Mouse (Mus musculus): ENCODE measurements around the gene Sez6l2. TPM values are rescaled to one million over a fixed set of nuclear protein-coding genes. Genes with fewer than 3 reads are reported as not detected.

Sez6l2 gene
- total and polyA plus RNA-seq, 3 experiments = 0.22 to 8.0 (median 0.34) TPM

DNA sequence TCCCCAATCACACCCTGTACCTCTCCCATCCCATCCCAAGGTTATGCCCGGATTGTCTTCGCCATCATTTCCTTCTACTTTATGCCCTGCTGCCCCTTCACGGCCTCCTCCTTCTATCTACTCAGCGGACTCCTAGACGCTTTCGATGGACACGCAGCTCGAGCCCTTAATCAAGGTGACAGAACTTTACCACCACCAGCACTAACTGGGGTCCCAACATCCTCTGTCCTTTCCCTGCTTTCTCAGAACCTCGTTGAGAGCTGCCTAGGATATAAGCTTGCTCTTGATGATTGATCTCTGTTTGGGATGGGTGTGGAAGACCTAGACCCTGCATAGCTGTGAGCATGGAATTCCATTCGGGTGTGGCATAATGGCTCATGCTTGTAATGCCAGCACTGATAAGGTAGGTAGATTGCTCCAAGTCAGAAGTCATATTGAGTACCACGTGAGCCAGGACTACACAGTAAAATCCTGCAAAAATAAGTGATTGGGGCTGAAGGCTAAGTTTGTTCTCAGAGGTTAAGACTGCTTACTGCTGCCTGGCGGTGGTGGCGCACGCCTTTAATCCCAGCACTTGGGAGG lies 26.6 kb downstream of the Sez6l2 start:
- Histone ChIP-seq H3K4me1 (ENCODE audit: insufficient read depth, low read depth, low read length) (peaks cover 50% of the 10 kb centered on the region), H3K9me3 (replicated peaks) (no peaks in the 10 kb centered on the region), H3K36me3 (replicated peaks) (peaks cover 44% of the 10 kb centered on the region), H3K27me3 (ENCODE audit: insufficient read depth, low read length) (peaks cover 8% of the 10 kb centered on the region), H3K4me3 (ENCODE audit: low read depth, low read length) (peak overlapping the region; percentile 92)
- ATAC-seq (ENCODE audit: extremely low read depth, insufficient number of reproducible peaks, low FRiP score, poor library complexity, severe bottlenecking) = no peak
- DNase-seq (ENCODE audit: low spot score) = no peak
- TF ChIP-seq CTCF (IDR thresholded peaks at IDR 0.05; ENCODE audit: low read depth, low read length) = no peak
- no peak for TF ChIP-seq GATA2 (IDR thresholded peaks at IDR 0.05; ENCODE audit: borderline replicate concordance, low read depth, low read length)
- no peak for TF ChIP-seq POLR2AphosphoS5 (IDR thresholded peaks at IDR 0.05; ENCODE audit: insufficient replicate concordance, low read depth, low read length)
- no peak for TF ChIP-seq GATA1 (IDR thresholded peaks at IDR 0.05; ENCODE audit: borderline replicate concordance, low read length)
- TF ChIP-seq TAL1 (conservative IDR thresholded peaks at IDR 0.05; ENCODE audit: low read depth, low read length) = no peak

DNA sequence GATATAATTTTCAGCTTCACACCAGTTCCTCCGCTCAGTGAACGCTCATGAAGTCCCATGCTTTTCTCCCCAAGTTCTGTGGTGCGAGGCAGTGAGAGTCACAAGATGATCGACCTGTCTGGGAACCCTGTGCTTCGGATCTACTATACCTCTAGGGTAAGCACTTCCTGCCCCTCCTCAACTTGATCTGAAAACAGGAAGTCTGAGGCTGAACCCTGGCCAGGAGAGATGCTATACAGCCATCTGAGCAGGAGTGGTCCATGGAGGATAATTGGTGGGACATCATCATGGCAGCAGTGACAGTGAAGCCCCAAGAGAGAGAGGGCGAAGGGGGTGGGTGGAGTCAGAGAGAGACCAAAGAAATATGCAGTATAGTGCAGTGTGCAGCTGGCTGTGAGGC lies 28.5 kb downstream of the Sez6l2 start:
- no peak for ATAC-seq (ENCODE audit: extremely low read depth, insufficient number of reproducible peaks, low FRiP score, poor library complexity, severe bottlenecking)
- H3K9me3 ChIP-seq (replicated peaks) = no peaks in the 10 kb centered on the region
- peaks cover 58% of the 10 kb centered on the region for H3K4me1 ChIP-seq (ENCODE audit: insufficient read depth, low read depth, low read length)
- TF ChIP-seq TAL1 (conservative IDR thresholded peaks at IDR 0.05; ENCODE audit: low read depth, low read length) (no peak), GATA2 (IDR thresholded peaks at IDR 0.05; ENCODE audit: borderline replicate concordance, low read depth, low read length) (no peak), POLR2AphosphoS5 (IDR thresholded peaks at IDR 0.05; ENCODE audit: insufficient replicate concordance, low read depth, low read length) (no peak), CTCF (IDR thresholded peaks at IDR 0.05; ENCODE audit: low read depth, low read length) (no peak)
- H3K27me3 ChIP-seq (ENCODE audit: insufficient read depth, low read length) = no peaks in the 10 kb centered on the region; the same call in 1 of the 2 replicates
- DNase-seq (ENCODE audit: low spot score) = no peak
- H3K4me3 ChIP-seq (ENCODE audit: low read depth, low read length) = no peak overlapping the region
- peaks cover 55% of the 10 kb centered on the region for H3K36me3 ChIP-seq (replicated peaks)

DNA sequence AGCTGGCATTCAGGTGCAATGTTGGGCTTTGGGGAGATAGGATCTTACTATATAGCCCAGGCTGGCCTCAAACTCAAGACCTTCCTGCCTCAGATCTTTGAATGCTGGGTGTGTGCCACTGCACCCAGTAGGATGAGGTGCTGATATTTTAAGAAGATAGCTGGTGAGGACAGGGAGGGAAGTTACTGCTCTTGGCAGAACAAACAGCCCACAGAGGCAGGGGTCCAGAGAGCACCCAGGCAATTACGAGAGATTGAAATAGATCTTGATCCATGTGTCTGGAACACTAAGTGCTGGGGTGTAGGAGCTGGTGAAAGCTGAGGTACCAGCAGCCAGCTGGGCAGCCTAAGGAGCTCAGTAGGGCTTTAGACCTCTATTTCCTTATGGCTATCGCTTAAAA lies 31.2 kb downstream of the Sez6l2 start:
- no peak for DNase-seq (ENCODE audit: low spot score)
- no peak for ATAC-seq (ENCODE audit: extremely low read depth, insufficient number of reproducible peaks, low FRiP score, poor library complexity, severe bottlenecking)
- Histone ChIP-seq H3K4me3 (ENCODE audit: low read depth, low read length) (no peak overlapping the region), H3K4me1 (ENCODE audit: insufficient read depth, low read depth, low read length) (peaks cover 48% of the 10 kb centered on the region), H3K27me3 (ENCODE audit: insufficient read depth, low read length) (no peaks in the 10 kb centered on the region; the same call in 1 of the 2 replicates), H3K36me3 (replicated peaks) (peaks cover 58% of the 10 kb centered on the region), H3K9me3 (replicated peaks) (no peaks in the 10 kb centered on the region)
- TF ChIP-seq GATA2 (IDR thresholded peaks at IDR 0.05; ENCODE audit: borderline replicate concordance, low read depth, low read length) = no peak
- no peak for TF ChIP-seq POLR2AphosphoS5 (IDR thresholded peaks at IDR 0.05; ENCODE audit: insufficient replicate concordance, low read depth, low read length)
- no peak for TF ChIP-seq CTCF (IDR thresholded peaks at IDR 0.05; ENCODE audit: low read depth, low read length)
- TF ChIP-seq GATA1 (IDR thresholded peaks at IDR 0.05; ENCODE audit: borderline replicate concordance, low read length) = no peak
- TF ChIP-seq TAL1 (conservative IDR thresholded peaks at IDR 0.05; ENCODE audit: low read depth, low read length) = no peak

DNA sequence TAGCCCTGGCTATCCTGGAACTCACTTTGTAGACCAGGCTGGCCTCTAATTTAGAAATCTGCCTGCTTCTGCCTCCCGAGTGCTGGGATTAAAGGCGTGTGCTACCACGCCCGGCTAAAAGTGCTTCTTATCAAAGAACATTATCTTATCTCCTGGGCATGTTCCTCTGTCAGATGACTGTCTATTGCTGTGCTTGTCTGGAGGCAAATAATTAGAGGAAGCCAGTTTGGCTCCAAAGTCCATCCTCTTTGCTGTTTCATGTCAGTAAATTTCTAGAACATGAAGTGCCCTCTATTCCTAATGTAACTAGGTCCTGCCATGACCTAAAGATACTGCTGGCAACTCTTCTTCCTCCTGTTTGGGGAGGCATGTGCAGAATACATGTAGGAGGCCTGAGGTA lies 31.7 kb downstream of the Sez6l2 start:
- Histone ChIP-seq H3K27me3 (ENCODE audit: insufficient read depth, low read length) (no peaks in the 10 kb centered on the region; the same call in 1 of the 2 replicates), H3K36me3 (replicated peaks) (peaks cover 61% of the 10 kb centered on the region), H3K4me1 (ENCODE audit: insufficient read depth, low read depth, low read length) (peaks cover 44% of the 10 kb centered on the region), H3K4me3 (ENCODE audit: low read depth, low read length) (no peak overlapping the region), H3K9me3 (replicated peaks) (no peaks in the 10 kb centered on the region)
- TF ChIP-seq GATA1 (IDR thresholded peaks at IDR 0.05; ENCODE audit: borderline replicate concordance, low read length) (no peak), TAL1 (conservative IDR thresholded peaks at IDR 0.05; ENCODE audit: low read depth, low read length) (no peak), CTCF (IDR thresholded peaks at IDR 0.05; ENCODE audit: low read depth, low read length) (no peak), GATA2 (IDR thresholded peaks at IDR 0.05; ENCODE audit: borderline replicate concordance, low read depth, low read length) (no peak), POLR2AphosphoS5 (IDR thresholded peaks at IDR 0.05; ENCODE audit: insufficient replicate concordance, low read depth, low read length) (no peak)
- DNase-seq (ENCODE audit: low spot score) (no peak), ATAC-seq (ENCODE audit: extremely low read depth, insufficient number of reproducible peaks, low FRiP score, poor library complexity, severe bottlenecking) (no peak)

DNA sequence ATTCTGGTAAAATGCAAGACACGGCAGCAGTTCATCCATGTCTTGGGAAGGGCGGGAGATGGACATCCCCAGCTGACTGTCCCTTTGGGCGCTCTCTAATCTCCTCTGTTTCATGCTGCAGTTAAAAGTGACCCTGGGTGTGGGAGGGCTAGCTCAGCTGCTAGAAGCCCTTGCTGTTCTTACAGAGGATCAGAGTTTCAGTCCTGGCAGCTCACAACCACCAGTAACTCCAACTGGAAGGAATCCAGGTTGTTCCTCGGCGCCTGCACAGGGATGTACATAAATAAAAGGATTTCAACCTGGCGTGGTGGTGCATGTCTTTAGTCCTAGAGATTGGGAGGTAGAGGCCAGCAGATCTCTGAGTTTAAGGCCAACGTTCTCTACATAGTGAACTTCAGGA lies 32.8 kb downstream of the Sez6l2 start:
- no peak for TF ChIP-seq GATA2 (IDR thresholded peaks at IDR 0.05; ENCODE audit: borderline replicate concordance, low read depth, low read length)
- TF ChIP-seq GATA1 (IDR thresholded peaks at IDR 0.05; ENCODE audit: borderline replicate concordance, low read length) = no peak
- no peak for TF ChIP-seq POLR2AphosphoS5 (IDR thresholded peaks at IDR 0.05; ENCODE audit: insufficient replicate concordance, low read depth, low read length)
- TF ChIP-seq CTCF (IDR thresholded peaks at IDR 0.05; ENCODE audit: low read depth, low read length) = no peak
- no peak for TF ChIP-seq TAL1 (conservative IDR thresholded peaks at IDR 0.05; ENCODE audit: low read depth, low read length)
- ATAC-seq (ENCODE audit: extremely low read depth, insufficient number of reproducible peaks, low FRiP score, poor library complexity, severe bottlenecking) (no peak), DNase-seq (ENCODE audit: low spot score) (no peak)
- peaks cover 62% of the 10 kb centered on the region for H3K36me3 ChIP-seq (replicated peaks)
- no peak overlapping the region for H3K4me3 ChIP-seq (ENCODE audit: low read depth, low read length)
- H3K4me1 ChIP-seq (ENCODE audit: insufficient read depth, low read depth, low read length) = peaks cover 35% of the 10 kb centered on the region
- H3K9me3 ChIP-seq (replicated peaks) = no peaks in the 10 kb centered on the region
- H3K27me3 ChIP-seq (ENCODE audit: insufficient read depth, low read length) = no peaks in the 10 kb centered on the region; the same call in 1 of the 2 replicates

DNA sequence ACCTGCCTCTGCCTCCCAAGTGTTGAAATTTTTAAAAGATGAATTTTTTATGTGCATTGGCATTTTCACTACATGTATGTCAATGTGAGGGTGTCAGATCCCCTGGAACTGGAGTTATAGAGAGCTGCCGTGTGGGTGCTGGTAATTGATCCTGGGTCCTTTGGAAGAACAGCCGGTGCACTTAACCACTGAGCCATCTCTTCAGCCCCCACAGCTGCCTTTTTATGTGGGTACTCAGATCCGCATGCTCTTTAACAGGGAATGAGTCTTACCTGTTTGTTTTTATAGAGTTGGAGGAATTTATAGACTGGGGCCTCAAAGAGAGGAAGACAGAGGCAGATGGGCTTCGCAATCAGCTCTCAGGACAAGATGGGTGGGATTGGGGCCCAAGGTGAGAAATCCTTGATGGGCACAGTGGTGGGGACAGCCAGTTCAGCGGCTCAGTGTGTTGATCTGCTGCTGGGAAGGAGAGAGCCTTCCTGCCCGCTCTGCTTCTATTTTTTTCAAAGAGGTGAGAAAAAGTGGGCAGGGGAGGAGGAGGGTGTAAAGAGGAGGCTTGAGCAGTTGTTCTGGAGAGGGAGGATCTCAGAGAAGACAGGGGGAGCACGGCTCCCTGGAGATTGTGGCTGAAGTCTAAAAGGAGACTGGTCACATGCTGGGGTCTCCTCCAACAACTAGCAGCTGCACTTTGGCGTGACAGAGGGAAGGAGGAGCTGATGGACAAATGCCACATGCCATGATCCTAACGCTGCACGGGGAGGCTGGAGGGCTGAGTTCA lies 34.5 kb downstream of the Sez6l2 start:
- H3K27me3 ChIP-seq (ENCODE audit: insufficient read depth, low read length) = no peaks in the 10 kb centered on the region; the same call in 1 of the 2 replicates
- H3K9me3 ChIP-seq (replicated peaks) = no peaks in the 10 kb centered on the region
- DNase-seq (ENCODE audit: low spot score) (no peak), ATAC-seq (ENCODE audit: extremely low read depth, insufficient number of reproducible peaks, low FRiP score, poor library complexity, severe bottlenecking) (no peak)
- TF ChIP-seq CTCF (IDR thresholded peaks at IDR 0.05; ENCODE audit: low read depth, low read length) (no peak), TAL1 (conservative IDR thresholded peaks at IDR 0.05; ENCODE audit: low read depth, low read length) (no peak), GATA2 (IDR thresholded peaks at IDR 0.05; ENCODE audit: borderline replicate concordance, low read depth, low read length) (no peak), POLR2AphosphoS5 (IDR thresholded peaks at IDR 0.05; ENCODE audit: insufficient replicate concordance, low read depth, low read length) (no peak), GATA1 (IDR thresholded peaks at IDR 0.05; ENCODE audit: borderline replicate concordance, low read length) (no peak)
- H3K4me3 ChIP-seq (ENCODE audit: low read depth, low read length) = no peak overlapping the region
- peaks cover 17% of the 10 kb centered on the region for H3K4me1 ChIP-seq (ENCODE audit: insufficient read depth, low read depth, low read length)
- H3K36me3 ChIP-seq (replicated peaks) = peaks cover 61% of the 10 kb centered on the region

Data from G1E (cell line).